Mouse (Mus musculus): ENCODE measurements around the gene Psma1.

DNA sequence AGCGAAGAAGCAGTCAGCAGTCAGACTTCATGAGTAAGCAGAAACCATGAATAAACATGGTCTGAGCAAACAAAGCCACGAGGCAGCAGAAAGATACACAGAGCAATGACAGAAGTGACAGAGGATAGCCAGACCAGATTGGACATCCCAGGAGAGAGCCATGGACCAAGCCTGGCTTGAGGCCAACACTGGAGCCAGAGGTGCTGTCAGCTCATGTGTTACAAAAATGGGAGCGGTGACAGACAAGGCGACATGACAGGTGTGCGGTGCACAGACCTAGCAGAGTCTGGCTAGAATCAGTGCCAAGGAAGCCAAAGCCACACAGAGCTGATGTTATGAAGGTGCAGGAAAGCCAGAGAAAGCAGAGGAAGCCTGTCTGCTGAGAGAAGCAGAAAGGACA lies 35.3 kb upstream of the Psma1 start:
- TF ChIP-seq CTCF (IDR thresholded peaks at IDR 0.05; ENCODE audit: extremely low read depth, insufficient read depth, insufficient read length, insufficient replicate concordance) = no peak
- no peak for TF ChIP-seq POLR2A (IDR thresholded peaks at IDR 0.05; ENCODE audit: low read depth, low read length)

Data from spleen, adult 2 months (tissue).